Mouse (Mus musculus): ENCODE measurements around the gene Krtap29-1.

GRCm38 (mm10) chr11:100013691-100014171 is 34.9 kb upstream of the Krtap29-1 start:
- TF ChIP-seq ZC3H11A (IDR thresholded peaks at IDR 0.05; ENCODE audit: borderline replicate concordance, low read depth, low read length) (no peak), HCFC1 (IDR thresholded peaks at IDR 0.05; ENCODE audit: borderline replicate concordance, insufficient read depth, low read length) (no peak), MAFK (IDR thresholded peaks at IDR 0.05; ENCODE audit: insufficient read depth, low read depth, low read length) (no peak), CHD2 (IDR thresholded peaks at IDR 0.05; ENCODE audit: low read depth, low read length) (no peak), ZNF384 (IDR thresholded peaks at IDR 0.05; ENCODE audit: low read depth, low read length) (no peak)
